Mouse (Mus musculus): Measurements from ENCODE around the gene Klkb1. TPM values are rescaled to one million over a fixed set of nuclear protein-coding genes. Genes with fewer than 3 reads are reported as not detected.
"Not testable (repeated sequence)": the region's sequence is repeated elsewhere in the genome, so short reads cannot be mapped to it uniquely, and the experiment has no call there.

The Klkb1 gene
- total and polyA plus RNA-seq, 3 experiments: 0.04 TPM; not detected in 2

- in situ Hi-C loops (cut with MboI; ENCODE audit: low pct_ligation_motif_present, low pct_unique_long_range_greater_than_20kb, low sequenced_read_pairs); H3K27ac ChIP-seq (ENCODE audit: insufficient read depth, low read depth); dilution Hi-C loops (cut with MboI; ENCODE audit: extremely low pct_ligation_motif_present, extremely low pct_unique_long_range_greater_than_20kb, low sequenced_read_pairs): not testable (repeated sequence)
These were observed 32.4 kb upstream of the Klkb1 start for GRCm38 (mm10) chr8:45327076-45327475.

GRCm38 (mm10) chr8:45324151-45324550, 29.5 kb upstream of the Klkb1 start:
- no peak overlapping the region for H3K4me2 ChIP-seq (ENCODE audit: insufficient read depth, low read depth, poor library complexity, severe bottlenecking)
- H3K9ac ChIP-seq (ENCODE audit: insufficient read depth, low read depth): no peak overlapping the region
- TF ChIP-seq E2F4 (IDR thresholded peaks at IDR 0.05; ENCODE audit: insufficient replicate concordance, low read depth, low read length): no peak
- H3K27me3 ChIP-seq (replicated peaks): no peaks in the 10 kb centered on the region
- no peak overlapping the region for H3K4me3 ChIP-seq (replicated peaks in 1 of 3; ENCODE audit: low read depth in 2 of 3, low read length in 2 of 3, poor library complexity in 1 of 3)
- DNase-seq (ENCODE audit: extremely low read depth): no peak
- no peaks in the 10 kb centered on the region for H3K4me1 ChIP-seq (ENCODE audit: control insufficient read depth in 1 of 2, insufficient read depth in 2 of 2)
- in situ Hi-C loops (cut with MboI; ENCODE audit: low pct_ligation_motif_present, low pct_unique_long_range_greater_than_20kb, low sequenced_read_pairs) (no loop called here), dilution Hi-C loops (cut with MboI; ENCODE audit: extremely low pct_ligation_motif_present, extremely low pct_unique_long_range_greater_than_20kb, low sequenced_read_pairs) (no loop called here)
- no peaks in the 10 kb centered on the region for H3K9me3 ChIP-seq (replicated peaks; ENCODE audit: low read length)
- no peak overlapping the region for H3K27ac ChIP-seq (ENCODE audit: insufficient read depth, low read depth)
- H3K79me2 ChIP-seq (replicated peaks; ENCODE audit: control insufficient read depth, extremely low read depth, insufficient read depth, poor library complexity, severe bottlenecking): no peaks in the 10 kb centered on the region
- H3K36me3 ChIP-seq (replicated peaks in 1 of 2; ENCODE audit: control insufficient read depth in 1 of 2, insufficient read depth in 1 of 2, low read length in 1 of 2): peaks cover 0 to 4% of the 10 kb centered on the region in 2 experiments

More at GRCm38 (mm10) chr8:45327076-45327475, 32.4 kb upstream of the Klkb1 start:
- H3K36me3 ChIP-seq (replicated peaks in 1 of 2; ENCODE audit: control insufficient read depth in 1 of 2, insufficient read depth in 1 of 2, low read length in 1 of 2); H3K27me3 ChIP-seq (replicated peaks); H3K9ac ChIP-seq (ENCODE audit: insufficient read depth, low read depth); H3K4me2 ChIP-seq (ENCODE audit: insufficient read depth, low read depth, poor library complexity, severe bottlenecking); H3K4me3 ChIP-seq (replicated peaks in 1 of 3; ENCODE audit: low read depth in 2 of 3, low read length in 2 of 3, poor library complexity in 1 of 3); H3K4me1 ChIP-seq (ENCODE audit: control insufficient read depth in 1 of 2, insufficient read depth in 2 of 2); H3K79me2 ChIP-seq (replicated peaks; ENCODE audit: control insufficient read depth, extremely low read depth, insufficient read depth, poor library complexity, severe bottlenecking); DNase-seq (ENCODE audit: extremely low read depth); H3K9me3 ChIP-seq (replicated peaks; ENCODE audit: low read length): not testable (repeated sequence)

GRCm38 (mm10) chr8:45321365-45321764, 26.7 kb upstream of the Klkb1 start:
- H3K79me2 ChIP-seq (replicated peaks; ENCODE audit: control insufficient read depth, extremely low read depth, insufficient read depth, poor library complexity, severe bottlenecking): no peaks in the 10 kb centered on the region
- H3K9me3 ChIP-seq (replicated peaks; ENCODE audit: low read length): no peaks in the 10 kb centered on the region
- no peak for DNase-seq (ENCODE audit: extremely low read depth)
- no peaks in the 10 kb centered on the region for H3K27me3 ChIP-seq (replicated peaks)
- H3K4me3 ChIP-seq (replicated peaks in 1 of 3; ENCODE audit: low read depth in 2 of 3, low read length in 2 of 3, poor library complexity in 1 of 3): no peak overlapping the region
- in situ Hi-C loops (cut with MboI; ENCODE audit: low pct_ligation_motif_present, low pct_unique_long_range_greater_than_20kb, low sequenced_read_pairs) (no loop called here), dilution Hi-C loops (cut with MboI; ENCODE audit: extremely low pct_ligation_motif_present, extremely low pct_unique_long_range_greater_than_20kb, low sequenced_read_pairs) (no loop called here)
- TF ChIP-seq EP300 (IDR thresholded peaks at IDR 0.05; ENCODE audit: low read length) (no peak), KAT2A (IDR thresholded peaks at IDR 0.05; ENCODE audit: insufficient replicate concordance, low read length) (no peak), ZNF384 (IDR thresholded peaks at IDR 0.05; ENCODE audit: low read depth, low read length) (no peak), MYC (IDR thresholded peaks at IDR 0.05; ENCODE audit: low read depth, low read length) (no peak), CHD2 (IDR thresholded peaks at IDR 0.05; ENCODE audit: low read length) (no peak), MXI1 (IDR thresholded peaks at IDR 0.05; ENCODE audit: low read depth, low read length) (no peak), MAX (IDR thresholded peaks at IDR 0.05; ENCODE audit: low read length) (no peak), SIN3A (IDR thresholded peaks at IDR 0.05; ENCODE audit: low read length) (no peak), ZC3H11A (IDR thresholded peaks at IDR 0.05; ENCODE audit: low read depth, low read length) (no peak), IRF4 (IDR thresholded peaks at IDR 0.05; ENCODE audit: low read depth, low read length) (no peak)
- H3K4me1 ChIP-seq (ENCODE audit: control insufficient read depth in 1 of 2, insufficient read depth in 2 of 2): no peaks in the 10 kb centered on the region
- H3K9ac ChIP-seq (ENCODE audit: insufficient read depth, low read depth): no peak overlapping the region
- H3K4me2 ChIP-seq (ENCODE audit: insufficient read depth, low read depth, poor library complexity, severe bottlenecking): no peak overlapping the region
- H3K27ac ChIP-seq (ENCODE audit: insufficient read depth, low read depth): no peak overlapping the region
- H3K36me3 ChIP-seq (replicated peaks in 1 of 2; ENCODE audit: control insufficient read depth in 1 of 2, insufficient read depth in 1 of 2, low read length in 1 of 2): peaks cover 0 to 4% of the 10 kb centered on the region in 2 experiments
